Mouse (Mus musculus) frontal cortex, postnatal 25 days (tissue): ENCODE results near the gene Crnkl1.

Experiments used
- DNase-seq, 2 experiments: peaks; one replicate each; pipeline ENCODE4 v3.0.0; 2022; ENCODE audit warnings: low spot score in 2 of 2

Crnkl1 gene

DNA sequence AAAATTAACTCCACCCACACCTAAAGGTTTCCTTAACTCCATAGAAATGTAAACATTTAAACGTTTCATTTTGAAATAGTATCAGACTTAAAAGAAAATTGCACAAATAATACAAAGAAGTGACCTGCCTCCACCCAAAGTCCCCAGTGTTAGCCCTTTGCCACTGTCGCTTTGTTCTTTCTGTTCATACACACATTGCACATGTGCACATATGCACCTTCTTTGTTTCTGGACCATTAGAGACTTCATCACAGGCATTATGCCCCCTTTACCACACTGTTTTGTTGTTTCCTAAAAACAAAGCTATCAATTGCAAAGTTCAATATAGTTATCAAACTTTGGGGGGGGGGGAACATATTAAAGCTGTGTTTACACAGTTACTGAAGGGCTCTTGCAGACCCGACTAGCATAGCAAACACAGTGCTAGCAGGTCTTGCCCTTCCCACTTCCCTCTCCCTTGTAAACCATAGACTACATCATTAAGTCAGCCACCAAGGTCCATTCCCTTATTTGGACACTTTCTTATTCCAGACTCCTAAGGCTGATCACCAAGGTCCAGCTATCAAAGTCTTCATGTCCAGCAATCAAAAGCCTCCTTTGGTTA lies 59.8 kb downstream of the Crnkl1 start:
- no peak for DNase-seq

DNA sequence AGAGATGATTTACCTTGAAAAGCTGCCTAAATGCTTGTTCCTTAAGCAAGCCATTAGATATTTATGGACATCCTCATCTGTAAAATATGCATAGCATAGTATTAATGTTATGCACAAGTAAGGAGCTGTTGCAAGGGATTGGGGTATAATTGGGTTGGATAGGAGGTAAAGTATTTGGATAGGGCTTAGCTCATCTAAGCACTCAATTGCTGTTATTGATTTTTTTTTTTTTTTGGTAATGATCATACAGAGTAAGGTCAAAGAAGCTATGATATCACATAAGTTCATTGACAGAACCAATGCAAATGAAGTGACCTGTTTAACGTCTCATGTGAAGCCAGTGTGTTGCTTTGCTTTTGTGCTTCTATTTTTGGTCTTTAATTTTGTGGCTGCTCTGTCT lies 60.9 kb downstream of the Crnkl1 start:
- DNase-seq: no peak

DNA sequence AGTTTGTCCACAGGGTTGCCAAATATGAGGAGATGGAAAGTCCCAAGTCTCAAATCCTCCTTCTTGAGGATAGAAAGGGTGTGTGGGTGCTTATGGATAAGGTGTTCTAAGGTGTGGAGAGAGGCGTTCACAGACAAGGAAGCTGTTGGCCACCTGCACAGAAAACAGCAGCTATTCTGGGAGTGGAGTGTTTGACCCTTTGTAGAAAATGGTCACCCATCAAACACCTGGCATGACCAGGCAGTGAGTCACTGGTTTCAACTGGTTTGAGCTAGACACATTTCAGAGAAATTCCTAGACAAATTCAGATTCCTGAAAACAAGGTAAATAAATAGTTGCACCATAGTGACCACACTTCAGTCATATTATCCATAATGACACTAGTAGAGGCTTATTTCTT lies 62.7 kb downstream of the Crnkl1 start:
- DNase-seq: no peak

DNA sequence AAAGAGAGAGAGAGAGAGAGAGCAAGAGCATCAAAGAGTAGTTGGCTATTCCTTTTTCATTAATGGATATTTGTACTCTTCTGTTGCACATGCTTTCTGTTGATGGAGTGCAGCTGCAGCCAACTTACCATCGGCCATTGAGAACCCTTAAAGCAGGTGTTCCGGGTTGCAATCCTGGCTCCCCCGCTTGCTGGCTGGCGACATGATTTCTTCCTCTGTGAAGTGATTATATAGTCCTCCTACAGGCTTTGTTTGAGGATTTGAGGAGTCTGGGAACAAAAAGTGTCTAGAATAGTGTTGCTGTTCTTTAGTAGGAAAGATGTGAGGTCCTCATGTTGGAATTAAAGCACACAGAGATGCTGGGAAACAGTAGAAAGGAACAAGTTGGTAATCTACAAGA lies 63.5 kb downstream of the Crnkl1 start:
- DNase-seq: no peak
